Mouse (Mus musculus) midbrain, embryonic 16.5 days (tissue): Measurements from ENCODE around the gene Zfp26. TPM values are rescaled to one million over a fixed set of nuclear protein-coding genes. Genes with fewer than 3 reads are reported as not detected.

Experiments used
- ATAC-seq: fragments of 200-750 bp; cut with Nextera tagmentation; 2 replicates; pipeline ENCODE4 v1.8.0; 2017; ENCODE audit warnings: moderate TSS enrichment
- H3K27ac ChIP-seq: fragments of 300-500 bp; sonication (generic); 2 replicates; pipeline ENCODE4 v1.5.1; 2014; ENCODE audit warnings: mild to moderate bottlenecking, low read length, mixed read lengths
- H3K27me3 ChIP-seq: fragments of 300-500 bp; sonication (generic); 2 replicates; pipeline ENCODE4 v1.6.1; 2014; ENCODE audit warnings: low read depth, low read length, mixed read lengths; ENCODE audit not compliant: control insufficient read depth, insufficient read depth
- H3K36me3 ChIP-seq: fragments of 300-500 bp; sonication (generic); 2 replicates; pipeline ENCODE4 v1.6.1; 2014; ENCODE audit warnings: mild to moderate bottlenecking, low read length, moderate library complexity, mixed read lengths; ENCODE audit not compliant: control insufficient read depth, insufficient read depth
- H3K4me1 ChIP-seq: fragments of 300-500 bp; sonication (generic); 2 replicates; pipeline ENCODE4 v1.6.1; 2014; ENCODE audit warnings: mild to moderate bottlenecking, low read length, mixed read lengths; ENCODE audit not compliant: control insufficient read depth, insufficient read depth
- H3K4me2 ChIP-seq: fragments of 300-500 bp; sonication (generic); 2 replicates; pipeline ENCODE4 v1.6.1; 2014; ENCODE audit warnings: mild to moderate bottlenecking, low read length, mixed read lengths
- H3K4me3 ChIP-seq: fragments of 300-500 bp; sonication (generic); 2 replicates; pipeline ENCODE4 v1.5.1; 2014; ENCODE audit warnings: low read depth, mild to moderate bottlenecking, low read length, moderate library complexity, mixed read lengths
- H3K9ac ChIP-seq: fragments of 300-500 bp; sonication (generic); 2 replicates; pipeline ENCODE4 v1.6.1; 2014; ENCODE audit warnings: low read depth, low read length, mixed read lengths
- H3K9me3 ChIP-seq: fragments of 300-500 bp; sonication (generic); replicated peaks from 2 replicates; pipeline ENCODE4 v1.6.1; 2014; ENCODE audit warnings: mild to moderate bottlenecking, low read length, mixed read lengths; ENCODE audit not compliant: control insufficient read depth, poor library complexity, severe bottlenecking
- WGBS: fragments of 180-500 bp; shearing (Covaris S2); extraction: QIAGEN DNeasy Blood & Tissue Kit; methylation state at CpG from one replicate; pipeline ENCODE4 v1.1.7; 2014; 5-methylcytosine and 5-hydroxymethylcytosine counted together
- polyA plus RNA-seq: library from polyadenylated mRNA; unstranded; fragments of >200 nt; fragmentation: Nextera tagmentation; extraction: Ambion mirVana; gene quantifications from 2 replicates; pipeline ENCODE4 v1.2.1, GENCODE M21; 2015

Gene Zfp26
- polyA plus RNA-seq, 1 experiment from 2014 or later: 13.5 TPM

DNA sequence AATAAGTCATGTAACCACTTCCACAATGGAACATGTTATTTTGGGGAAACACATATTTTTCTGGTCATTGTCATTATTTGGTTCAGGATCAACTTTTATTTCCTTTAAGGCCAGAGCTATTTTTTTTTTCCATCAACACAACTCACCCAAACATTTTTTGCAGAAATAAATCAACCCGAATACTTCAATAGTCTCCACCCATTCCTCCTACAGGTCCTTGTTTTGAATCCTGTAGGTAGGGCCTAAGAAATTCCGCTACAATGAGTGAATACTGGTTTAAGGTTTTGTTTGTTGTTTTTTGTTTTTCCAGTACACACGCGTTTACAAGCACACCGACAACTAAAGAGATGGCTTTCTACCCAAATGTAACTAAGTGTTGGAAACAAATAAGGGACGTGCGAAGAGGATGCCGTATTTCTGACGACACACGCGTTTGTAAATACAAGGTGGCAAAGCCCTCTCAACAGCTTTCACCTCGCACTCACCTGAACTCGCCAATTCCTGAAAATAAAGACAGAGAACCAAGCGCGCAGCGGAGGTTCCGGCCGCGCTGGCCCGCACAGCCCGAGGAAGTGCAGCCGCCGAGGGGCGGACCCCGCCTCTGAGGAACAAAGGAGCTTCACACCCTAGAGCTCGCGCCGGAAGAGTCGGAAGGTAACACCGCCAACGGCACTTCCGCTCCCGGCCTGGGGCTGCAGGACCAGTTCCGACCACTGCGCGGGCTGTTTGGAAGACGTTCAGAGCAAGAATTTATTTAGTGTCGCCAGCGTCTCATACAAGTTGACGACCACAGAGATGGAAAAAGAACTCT, 75.2 kb downstream of the Zfp26 start, which contains the start of gene Zfp560:
Gene Zfp560 (minus strand): TSS at position 646 of the 811 bp plus-strand sequence.
- Histone ChIP-seq H3K9me3 (no peaks in the 10 kb centered on the region), H3K9ac (peak within 1 kb of the TSS; percentile 82), H3K27me3 (no peaks in the 10 kb centered on the region), H3K4me1 (peaks cover 15% of the 10 kb centered on the region), H3K4me3 (peak within 1 kb of the TSS; percentile 73), H3K27ac (peak within 1 kb of the TSS; percentile 85), H3K36me3 (no peaks in the 10 kb centered on the region), H3K4me2 (peak within 1 kb of the TSS; percentile 70)
- peak; percentile 99 for ATAC-seq
- WGBS: 3% methylated on average over 40 of the region's 40 CpGs

DNA sequence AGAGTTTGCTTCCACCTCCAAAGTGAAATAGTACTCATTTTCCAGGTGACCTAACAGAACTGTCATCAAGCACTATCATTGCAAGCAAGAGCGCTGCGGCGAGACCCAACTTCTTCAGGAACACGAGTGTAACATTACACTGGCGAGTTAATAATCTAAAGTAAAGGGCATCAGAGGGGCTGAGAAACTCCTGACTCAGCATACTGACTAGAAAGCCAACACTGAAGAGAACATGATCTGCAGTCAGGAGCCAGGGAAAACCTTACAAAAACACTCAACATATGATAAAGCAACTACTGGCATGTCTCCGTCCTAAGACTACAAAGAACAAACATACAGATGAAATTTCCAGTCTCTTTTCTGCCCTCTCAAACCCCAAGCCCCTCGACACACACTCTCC, 76.3 kb downstream of the Zfp26 start:
- Histone ChIP-seq H3K4me2 (peak overlapping the region; percentile 70), H3K9me3 (no peaks in the 10 kb centered on the region), H3K4me1 (peaks cover 15% of the 10 kb centered on the region), H3K27ac (no peak overlapping the region), H3K9ac (peak overlapping the region; percentile 52), H3K36me3 (no peaks in the 10 kb centered on the region), H3K27me3 (no peaks in the 10 kb centered on the region), H3K4me3 (peak overlapping the region; percentile 73)
- WGBS: 91% methylated on average over 7 of the region's 7 CpGs
- ATAC-seq: no peak

Other genes starting within 250 kb of the Zfp26 start
- gene Olfr871, start 248.0 kb downstream of the Zfp26 start, polyA plus RNA-seq: not detected in 2 replicates
- gene Olfr872, start 223.0 kb downstream of the Zfp26 start, polyA plus RNA-seq: not detected in 2 replicates
- not detected in 2 replicates for gene Olfr39, start 177.8 kb downstream of the Zfp26 start, polyA plus RNA-seq
- gene Olfr873, start 161.6 kb downstream of the Zfp26 start, polyA plus RNA-seq: not detected in 2 replicates
- 0.16 TPM in 1 of 2 replicates, not detected in the other for gene Olfr18, start 124.1 kb downstream of the Zfp26 start, polyA plus RNA-seq
- 37.3 and 38.5 TPM in 2 replicates for gene Zfp560, start 75.0 kb downstream of the Zfp26 start, polyA plus RNA-seq
- 33.2 and 35.0 TPM in 2 replicates for gene Zfp426, start 32.6 kb upstream of the Zfp26 start, polyA plus RNA-seq
- gene Zfp266, start 61.3 kb upstream of the Zfp26 start, polyA plus RNA-seq: 109 and 135 TPM in 2 replicates
- 48.1 and 55.5 TPM in 2 replicates for gene Zfp846, start 121.1 kb upstream of the Zfp26 start, polyA plus RNA-seq
- gene Ubl5, start 182.7 kb upstream of the Zfp26 start, polyA plus RNA-seq: 444 and 482 TPM in 2 replicates
- 13.8 and 14.7 TPM in 2 replicates for gene Fbxl12, start 184.6 kb upstream of the Zfp26 start, polyA plus RNA-seq
- 61.0 and 61.6 TPM in 2 replicates for gene Pin1, start 191.9 kb upstream of the Zfp26 start, polyA plus RNA-seq